Mouse (Mus musculus): ENCODE data around the gene Stra8. TPM values are rescaled to one million over a fixed set of nuclear protein-coding genes. Genes with fewer than 3 reads are reported as not detected.

The Stra8 gene
- polyA plus RNA-seq (2012; rRNA removed): not detected in 2 replicates

- no peaks in the 10 kb centered on the region for H3K4me1 ChIP-seq (ENCODE audit: control insufficient read depth, insufficient read depth, low read length)
- TF ChIP-seq POLR2A (IDR thresholded peaks at IDR 0.05; ENCODE audit: extremely low read depth, insufficient read depth, low read length) (no peak), CTCF (IDR thresholded peaks at IDR 0.05; ENCODE audit: extremely low read depth, insufficient read depth, low read length) (no peak)
- H3K27ac ChIP-seq (ENCODE audit: insufficient read depth, low read length): no peak within 1 kb of the TSS
- no peak within 1 kb of the TSS for H3K4me3 ChIP-seq (ENCODE audit: insufficient read depth, low read length)
These were observed at the start of gene Stra8 for GRCm38 (mm10) chr6:34919956-34920355. Gene Stra8, plus strand, starts transcription at chr6:34920163.

- no peak for TF ChIP-seq POLR2A (IDR thresholded peaks at IDR 0.05; ENCODE audit: extremely low read depth, insufficient read depth, low read length)
- no peak for TF ChIP-seq CTCF (IDR thresholded peaks at IDR 0.05; ENCODE audit: extremely low read depth, insufficient read depth, low read length)
- Histone ChIP-seq H3K27ac (ENCODE audit: insufficient read depth, low read length) (no peak overlapping the region), H3K4me1 (ENCODE audit: control insufficient read depth, insufficient read depth, low read length) (peaks cover 1% of the 10 kb centered on the region), H3K4me3 (ENCODE audit: insufficient read depth, low read length) (no peak overlapping the region)
These were observed 49.2 kb upstream of the Stra8 start for GRCm38 (mm10) chr6:34870724-34871123.

- Histone ChIP-seq H3K4me3 (ENCODE audit: insufficient read depth, low read length) (no peak overlapping the region), H3K4me1 (ENCODE audit: control insufficient read depth, insufficient read depth, low read length) (peaks cover 1% of the 10 kb centered on the region), H3K27ac (ENCODE audit: insufficient read depth, low read length) (no peak overlapping the region)
- no peak for TF ChIP-seq CTCF (IDR thresholded peaks at IDR 0.05; ENCODE audit: extremely low read depth, insufficient read depth, low read length)
- TF ChIP-seq POLR2A (IDR thresholded peaks at IDR 0.05; ENCODE audit: extremely low read depth, insufficient read depth, low read length): no peak
These were observed 48.0 kb upstream of the Stra8 start for GRCm38 (mm10) chr6:34871929-34872328.

- H3K4me1 ChIP-seq (ENCODE audit: control insufficient read depth, insufficient read depth, low read length): peaks cover 1% of the 10 kb centered on the region
- TF ChIP-seq POLR2A (IDR thresholded peaks at IDR 0.05; ENCODE audit: extremely low read depth, insufficient read depth, low read length) (no peak), CTCF (IDR thresholded peaks at IDR 0.05; ENCODE audit: extremely low read depth, insufficient read depth, low read length) (no peak)
- no peak overlapping the region for H3K27ac ChIP-seq (ENCODE audit: insufficient read depth, low read length)
These were observed 47.1 kb upstream of the Stra8 start for GRCm38 (mm10) chr6:34872871-34873270.

GRCm38 (mm10) chr6:34874101-34874921, 45.7 kb upstream of the Stra8 start:
- Histone ChIP-seq H3K4me1 (ENCODE audit: control insufficient read depth, insufficient read depth, low read length) (peaks cover 1% of the 10 kb centered on the region), H3K4me3 (ENCODE audit: insufficient read depth, low read length) (no peak overlapping the region), H3K27ac (ENCODE audit: insufficient read depth, low read length) (peak overlapping the region; percentile 54)
- TF ChIP-seq POLR2A (IDR thresholded peaks at IDR 0.05; ENCODE audit: extremely low read depth, insufficient read depth, low read length) (no peak), CTCF (IDR thresholded peaks at IDR 0.05; ENCODE audit: extremely low read depth, insufficient read depth, low read length) (no peak)

More at GRCm38 (mm10) chr6:34872871-34873270, 47.1 kb upstream of the Stra8 start:
- no peak overlapping the region for H3K4me3 ChIP-seq (ENCODE audit: insufficient read depth, low read length)

- TF ChIP-seq POLR2A (IDR thresholded peaks at IDR 0.05; ENCODE audit: extremely low read depth, insufficient read depth, low read length): no peak
- no peak for TF ChIP-seq CTCF (IDR thresholded peaks at IDR 0.05; ENCODE audit: extremely low read depth, insufficient read depth, low read length)
- peak overlapping the region; percentile 54 for H3K27ac ChIP-seq (ENCODE audit: insufficient read depth, low read length)
- H3K4me1 ChIP-seq (ENCODE audit: control insufficient read depth, insufficient read depth, low read length): peaks cover 1% of the 10 kb centered on the region
- H3K4me3 ChIP-seq (ENCODE audit: insufficient read depth, low read length): no peak overlapping the region
These were observed 44.6 kb upstream of the Stra8 start for GRCm38 (mm10) chr6:34875268-34875761.

GRCm38 (mm10) chr6:34875966-34876834, 43.8 kb upstream of the Stra8 start:
- TF ChIP-seq POLR2A (IDR thresholded peaks at IDR 0.05; ENCODE audit: extremely low read depth, insufficient read depth, low read length) (no peak), CTCF (IDR thresholded peaks at IDR 0.05; ENCODE audit: extremely low read depth, insufficient read depth, low read length) (no peak)
- Histone ChIP-seq H3K4me1 (ENCODE audit: control insufficient read depth, insufficient read depth, low read length) (peaks cover 1% of the 10 kb centered on the region), H3K27ac (ENCODE audit: insufficient read depth, low read length) (peak overlapping the region; percentile 54; the same call in 1 of the 2 replicates), H3K4me3 (ENCODE audit: insufficient read depth, low read length) (no peak overlapping the region)

- no peak for TF ChIP-seq POLR2A (IDR thresholded peaks at IDR 0.05; ENCODE audit: extremely low read depth, insufficient read depth, low read length)
- TF ChIP-seq CTCF (IDR thresholded peaks at IDR 0.05; ENCODE audit: extremely low read depth, insufficient read depth, low read length): no peak
- no peak overlapping the region for H3K27ac ChIP-seq (ENCODE audit: insufficient read depth, low read length)
- H3K4me1 ChIP-seq (ENCODE audit: control insufficient read depth, insufficient read depth, low read length): peaks cover 1% of the 10 kb centered on the region
- H3K4me3 ChIP-seq (ENCODE audit: insufficient read depth, low read length): no peak overlapping the region
These were observed 43.2 kb upstream of the Stra8 start for GRCm38 (mm10) chr6:34876835-34877156.

GRCm38 (mm10) chr6:34877509-34878321, 42.2 kb upstream of the Stra8 start, which contains the start of gene Cyren:
Gene Cyren, minus strand, starts transcription at chr6:34878060.
- no peak for TF ChIP-seq CTCF (IDR thresholded peaks at IDR 0.05; ENCODE audit: extremely low read depth, insufficient read depth, low read length)
- TF ChIP-seq POLR2A (IDR thresholded peaks at IDR 0.05; ENCODE audit: extremely low read depth, insufficient read depth, low read length): peak; percentile 64; the same call in 1 of the 2 replicates
- Histone ChIP-seq H3K4me1 (ENCODE audit: control insufficient read depth, insufficient read depth, low read length) (peaks cover 1% of the 10 kb centered on the region), H3K27ac (ENCODE audit: insufficient read depth, low read length) (peak within 1 kb of the TSS; percentile 95), H3K4me3 (ENCODE audit: insufficient read depth, low read length) (peak within 1 kb of the TSS; percentile 80)
